Mouse (Mus musculus) small intestine, adult 2 months (tissue): ENCODE results near the gene Bmp5. TPM values are rescaled to one million over a fixed set of nuclear protein-coding genes. Genes with fewer than 3 reads are reported as not detected.

Source experiments
- H3K27ac ChIP-seq: fragments of 200-500 bp; 2 replicates; pipeline ENCODE4 v1.5.1; 2012; ENCODE audit warnings: low read depth, low read length, control low read depth, inconsistent platforms; ENCODE audit not compliant: insufficient read depth
- H3K27me3 ChIP-seq: fragments of 200-500 bp; 2 replicates; pipeline ENCODE4 v1.6.1; 2012; ENCODE audit warnings: mild to moderate bottlenecking, moderate library complexity, low read length, inconsistent platforms; ENCODE audit not compliant: control insufficient read depth, insufficient read depth
- H3K36me3 ChIP-seq: fragments of 200-500 bp; 2 replicates; pipeline ENCODE4 v1.6.1; 2012; ENCODE audit warnings: mild to moderate bottlenecking, low read length, control low read depth, inconsistent platforms; ENCODE audit not compliant: control insufficient read depth, insufficient read depth
- H3K4me1 ChIP-seq: fragments of 200-500 bp; 2 replicates; pipeline ENCODE4 v1.6.1; 2012; ENCODE audit warnings: low read length, inconsistent platforms, mixed read lengths; ENCODE audit not compliant: control insufficient read depth, insufficient read depth, insufficient read length
- H3K4me3 ChIP-seq: fragments of 200-500 bp; 2 replicates; pipeline ENCODE4 v1.5.1; 2012; ENCODE audit warnings: low read depth, mild to moderate bottlenecking, control low read depth, inconsistent platforms, low read length, moderate library complexity
- CTCF ChIP-seq: fragments of 200-500 bp; IDR thresholded peaks from 2 replicates; pipeline ENCODE4 v1.5.1; 2012; ENCODE audit warnings: low read depth, mild to moderate bottlenecking, control low read depth, inconsistent platforms, low read length, moderate library complexity, mixed read lengths; ENCODE audit not compliant: insufficient replicate concordance, insufficient read length; ENCODE audit errors: extremely low read depth
- POLR2A ChIP-seq: fragments of 200-500 bp; IDR thresholded peaks from 2 replicates; pipeline ENCODE4 v1.6.1; 2012; ENCODE audit warnings: low read depth, mild to moderate bottlenecking, control low read depth, inconsistent platforms, low read length, moderate library complexity
- WGBS: fragments of 180-500 bp; shearing (Covaris S2); methylation state at CpG from one replicate; pipeline ENCODE4 v1.1.7; 2018; 5-methylcytosine and 5-hydroxymethylcytosine counted together
- polyA plus RNA-seq: library from polyadenylated mRNA; depleted of rRNA; stranded (reverse); fragments of >200 nt; gene quantifications from 2 replicates; pipeline ENCODE4 v1.2.3, GENCODE M21; 2012; rRNA removed

Bmp5 gene
- polyA plus RNA-seq, 1 experiment = 1.9 TPM

DNA sequence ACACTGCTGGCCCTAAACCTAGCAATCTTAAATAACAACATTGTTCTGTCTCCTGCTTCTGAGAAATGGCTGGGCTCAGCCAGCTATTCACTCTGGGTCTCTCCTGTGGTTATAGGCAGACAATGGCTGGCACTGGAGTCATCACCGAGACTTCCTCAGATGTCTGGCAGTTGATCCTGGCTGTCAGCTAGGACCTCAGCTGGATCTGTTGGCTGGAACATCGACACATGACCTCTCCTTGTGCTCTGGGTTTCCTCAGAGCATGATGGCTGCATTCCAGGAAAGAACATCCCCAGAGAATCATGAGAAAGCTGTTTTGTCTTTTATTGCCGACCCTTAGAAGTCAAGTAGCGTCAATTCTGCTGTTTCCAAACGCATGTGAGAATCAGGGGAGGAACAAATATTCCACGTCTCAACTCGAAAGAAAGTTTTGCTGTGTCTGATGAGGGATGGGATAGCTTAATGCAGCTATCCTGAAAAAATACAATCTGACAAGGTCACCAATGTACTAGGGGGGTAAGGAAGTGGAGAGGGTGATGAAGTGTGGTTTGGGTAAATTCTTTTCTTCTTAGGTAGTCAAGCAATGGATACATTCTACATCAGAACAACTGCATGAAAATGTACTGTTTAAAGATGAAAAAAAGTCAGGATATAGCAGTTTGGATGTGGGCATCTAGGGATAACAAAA, 135.1 kb downstream of the Bmp5 start:
- Histone ChIP-seq H3K36me3 (no peaks in the 10 kb centered on the region), H3K4me1 (no peaks in the 10 kb centered on the region), H3K27me3 (no peaks in the 10 kb centered on the region), H3K27ac (no peak overlapping the region), H3K4me3 (no peak overlapping the region)
- 54% methylated on average over 7 of the region's 7 CpGs for WGBS
- TF ChIP-seq CTCF = no peak
- TF ChIP-seq POLR2A = no peak

DNA sequence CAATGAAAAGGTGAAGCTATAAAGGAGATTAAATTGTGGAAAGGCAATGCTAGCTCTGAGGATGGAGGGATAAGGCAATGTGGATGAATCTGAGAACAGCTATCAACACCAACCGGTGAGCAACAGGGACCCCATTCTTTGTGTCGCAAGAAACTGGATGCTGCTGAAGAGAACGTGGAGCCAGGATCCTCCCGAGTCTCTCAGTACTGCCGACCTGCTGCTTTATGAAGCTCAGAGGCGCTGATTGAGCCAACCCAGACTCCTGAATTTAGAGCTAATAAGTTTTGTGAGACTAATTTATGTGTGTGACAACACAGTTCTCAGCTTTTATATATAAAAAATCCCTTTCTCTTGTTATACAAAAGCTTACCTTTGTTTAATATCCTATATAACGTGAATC, 136.4 kb downstream of the Bmp5 start:
- no peak overlapping the region for H3K4me3 ChIP-seq
- no peaks in the 10 kb centered on the region for H3K4me1 ChIP-seq
- 77% methylated on average over 7 of the region's 7 CpGs for WGBS
- no peak overlapping the region for H3K27ac ChIP-seq
- no peak for TF ChIP-seq POLR2A
- no peak for TF ChIP-seq CTCF
- H3K27me3 ChIP-seq = no peaks in the 10 kb centered on the region
- no peaks in the 10 kb centered on the region for H3K36me3 ChIP-seq

GRCm38 (mm10) chr9:75916027-75916426, 140.9 kb downstream of the Bmp5 start:
- H3K27me3 ChIP-seq = no peaks in the 10 kb centered on the region
- H3K4me1 ChIP-seq = no peaks in the 10 kb centered on the region
- no peaks in the 10 kb centered on the region for H3K36me3 ChIP-seq
- TF ChIP-seq CTCF (no peak), POLR2A (no peak)
- WGBS = 48% methylated on average over 2 of the region's 2 CpGs
- H3K4me3 ChIP-seq = no peak overlapping the region
- no peak overlapping the region for H3K27ac ChIP-seq

DNA sequence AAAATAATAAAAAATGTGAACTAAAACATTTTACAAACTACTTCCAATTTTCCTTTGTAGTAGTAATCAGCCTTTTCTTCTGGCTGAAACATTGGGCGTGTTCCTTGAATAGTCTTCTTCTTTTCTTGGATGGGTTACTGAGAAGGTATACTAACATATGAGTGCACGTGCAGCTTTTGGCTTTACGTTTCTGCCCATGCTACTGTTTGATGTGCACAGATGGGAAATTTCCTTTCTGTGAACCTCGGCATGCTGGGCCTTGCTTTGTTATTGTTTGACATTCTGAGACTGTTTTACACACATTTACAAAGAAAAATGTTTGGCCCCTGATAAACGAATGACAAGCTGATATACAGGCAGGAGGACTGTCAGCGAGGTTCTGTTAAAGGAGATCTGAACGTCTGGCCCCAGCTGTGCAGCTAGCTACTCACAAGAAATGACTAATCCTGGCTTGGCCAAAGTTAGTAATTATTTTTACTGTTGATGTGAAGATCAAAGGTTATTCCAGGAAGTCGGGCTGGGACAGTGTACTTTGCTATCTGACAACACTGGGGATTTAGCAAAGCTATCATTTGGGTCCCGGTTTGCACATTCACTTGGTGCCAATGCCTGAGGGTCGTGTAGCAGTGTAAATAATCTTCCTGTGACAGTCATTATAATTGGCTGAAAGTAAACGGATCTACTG, 152.2 kb downstream of the Bmp5 start:
- no peak overlapping the region for H3K27ac ChIP-seq
- H3K36me3 ChIP-seq = no peaks in the 10 kb centered on the region
- TF ChIP-seq POLR2A = no peak
- TF ChIP-seq CTCF = no peak
- H3K27me3 ChIP-seq = no peaks in the 10 kb centered on the region
- H3K4me1 ChIP-seq = no peaks in the 10 kb centered on the region; the same call in 1 of the 2 replicates
- H3K4me3 ChIP-seq = no peak overlapping the region
- WGBS = 21% methylated on average over 11 of the region's 11 CpGs

- no peaks in the 10 kb centered on the region; the same call in 1 of the 2 replicates for H3K4me1 ChIP-seq
- TF ChIP-seq CTCF = no peak
- TF ChIP-seq POLR2A = no peak
- H3K4me3 ChIP-seq = no peak overlapping the region
- 50% methylated on average over 5 of the region's 5 CpGs for WGBS
- no peaks in the 10 kb centered on the region for H3K27me3 ChIP-seq
- H3K27ac ChIP-seq = no peak overlapping the region
- H3K36me3 ChIP-seq = no peaks in the 10 kb centered on the region
These were observed 152.9 kb downstream of the Bmp5 start for GRCm38 (mm10) chr9:75928068-75928467.

- TF ChIP-seq CTCF (no peak), POLR2A (no peak)
- no peaks in the 10 kb centered on the region for H3K4me1 ChIP-seq
- H3K36me3 ChIP-seq = no peaks in the 10 kb centered on the region
- H3K27me3 ChIP-seq = no peaks in the 10 kb centered on the region
- no peak overlapping the region for H3K27ac ChIP-seq
- no peak overlapping the region for H3K4me3 ChIP-seq
- WGBS = 85% methylated on average over 3 of the region's 3 CpGs
These were observed 169.5 kb downstream of the Bmp5 start for GRCm38 (mm10) chr9:75944663-75945062.

Other genes starting within 250 kb of the Bmp5 start
- 6.0 and 13.4 TPM in 2 replicates for gene Tmod3, start 215.7 kb upstream of the Bmp5 start, polyA plus RNA-seq
- 0.15 and 0.42 TPM in 2 replicates for gene Tmod2, start 164.0 kb upstream of the Bmp5 start, polyA plus RNA-seq
- gene Lysmd2, start 149.6 kb upstream of the Bmp5 start, polyA plus RNA-seq = 8.8 and 13.7 TPM in 2 replicates
- gene Scg3, start 91.3 kb upstream of the Bmp5 start, polyA plus RNA-seq = 1.9 and 6.0 TPM in 2 replicates
- 0.14 TPM in 1 of 2 replicates, not detected in the other for gene Hmgcll1, start 239.5 kb downstream of the Bmp5 start, polyA plus RNA-seq